Mouse (Mus musculus) hindbrain, embryonic 14.5 days (tissue): ENCODE data around the gene Dpp7. TPM values are rescaled to one million over a fixed set of nuclear protein-coding genes. Genes with fewer than 3 reads are reported as not detected.

Experiments used
- ATAC-seq: fragments of 200-750 bp; cut with Nextera tagmentation; 2 replicates; pipeline ENCODE4 v1.8.0; 2017; ENCODE audit warnings: moderate number of reproducible peaks, mild to moderate bottlenecking, moderate TSS enrichment, moderate library complexity; ENCODE audit not compliant: low FRiP score
- DNase-seq: peaks from one replicate; pipeline ENCODE4 v3.0.0-alpha.2; 2015; ENCODE audit warnings: low spot score
- H3K27ac ChIP-seq: fragments of 300-500 bp; sonication (generic); 2 replicates; pipeline ENCODE4 v1.5.1; 2014; ENCODE audit warnings: mild to moderate bottlenecking, moderate library complexity
- H3K27me3 ChIP-seq: fragments of 300-500 bp; sonication (generic); 2 replicates; pipeline ENCODE4 v1.6.1; 2014; ENCODE audit warnings: mild to moderate bottlenecking, low read length, mixed read lengths; ENCODE audit not compliant: control insufficient read depth, insufficient read depth
- H3K36me3 ChIP-seq: fragments of 300-500 bp; sonication (generic); replicated peaks from 2 replicates; pipeline ENCODE4 v1.6.1; 2014; ENCODE audit not compliant: control insufficient read depth, insufficient read depth
- H3K4me1 ChIP-seq: fragments of 300-500 bp; sonication (generic); replicated peaks from 2 replicates; pipeline ENCODE4 v1.6.1; 2014; ENCODE audit warnings: antibody characterized with exemption, low read length, mixed read lengths; ENCODE audit not compliant: control insufficient read depth, insufficient read depth
- H3K4me2 ChIP-seq: fragments of 300-500 bp; sonication (generic); replicated peaks from 2 replicates; pipeline ENCODE4 v1.6.1; 2014; ENCODE audit warnings: mild to moderate bottlenecking, moderate library complexity
- H3K4me3 ChIP-seq: fragments of 300-500 bp; sonication (generic); replicated peaks from 2 replicates; pipeline ENCODE4 v1.5.1; 2014; ENCODE audit warnings: mild to moderate bottlenecking, low read length
- H3K9ac ChIP-seq: fragments of 300-500 bp; sonication (generic); 2 replicates; pipeline ENCODE4 v1.6.1; 2014
- H3K9me3 ChIP-seq: fragments of 300-500 bp; sonication (generic); 2 replicates; pipeline ENCODE4 v1.6.1; 2016; ENCODE audit warnings: low read length; ENCODE audit not compliant: control insufficient read depth
- WGBS: fragments of 180-500 bp; shearing (Covaris S2); extraction: QIAGEN DNeasy Blood & Tissue Kit; methylation state at CpG from one replicate; pipeline ENCODE4 v1.1.7; 2014; 5-methylcytosine and 5-hydroxymethylcytosine counted together
- polyA plus RNA-seq: library from polyadenylated mRNA; unstranded; fragments of >200 nt; fragmentation: Nextera tagmentation; extraction: Ambion mirVana; gene quantifications from 2 replicates; pipeline ENCODE4 v1.2.1, GENCODE M21; 2014

Gene Dpp7
- polyA plus RNA-seq, 1 experiment from 2014 or later: 21.5 TPM

DNA sequence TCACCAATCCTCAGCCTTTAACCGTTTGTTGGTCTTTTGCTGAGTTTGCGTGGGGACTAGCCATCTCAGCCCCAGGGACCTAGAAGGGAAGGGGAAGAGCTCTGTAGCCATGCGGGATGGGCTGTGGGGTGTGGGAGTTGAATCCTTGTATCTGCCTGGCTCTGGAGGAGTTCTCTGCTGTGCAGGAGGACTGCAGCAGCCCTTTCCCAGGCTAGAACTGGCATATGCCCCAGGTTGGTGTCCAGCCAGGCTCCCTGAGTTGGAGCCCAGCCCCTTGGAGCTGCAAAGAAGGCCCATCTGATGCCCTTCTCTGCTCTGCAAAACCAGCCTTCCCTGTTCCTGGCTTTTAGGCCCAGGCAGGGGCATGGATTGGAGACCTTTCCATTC, 40.4 kb upstream of the Dpp7 start:
- Histone ChIP-seq H3K4me1 (peaks cover 24% of the 10 kb centered on the region), H3K27me3 (peaks cover 69% of the 10 kb centered on the region)

DNA sequence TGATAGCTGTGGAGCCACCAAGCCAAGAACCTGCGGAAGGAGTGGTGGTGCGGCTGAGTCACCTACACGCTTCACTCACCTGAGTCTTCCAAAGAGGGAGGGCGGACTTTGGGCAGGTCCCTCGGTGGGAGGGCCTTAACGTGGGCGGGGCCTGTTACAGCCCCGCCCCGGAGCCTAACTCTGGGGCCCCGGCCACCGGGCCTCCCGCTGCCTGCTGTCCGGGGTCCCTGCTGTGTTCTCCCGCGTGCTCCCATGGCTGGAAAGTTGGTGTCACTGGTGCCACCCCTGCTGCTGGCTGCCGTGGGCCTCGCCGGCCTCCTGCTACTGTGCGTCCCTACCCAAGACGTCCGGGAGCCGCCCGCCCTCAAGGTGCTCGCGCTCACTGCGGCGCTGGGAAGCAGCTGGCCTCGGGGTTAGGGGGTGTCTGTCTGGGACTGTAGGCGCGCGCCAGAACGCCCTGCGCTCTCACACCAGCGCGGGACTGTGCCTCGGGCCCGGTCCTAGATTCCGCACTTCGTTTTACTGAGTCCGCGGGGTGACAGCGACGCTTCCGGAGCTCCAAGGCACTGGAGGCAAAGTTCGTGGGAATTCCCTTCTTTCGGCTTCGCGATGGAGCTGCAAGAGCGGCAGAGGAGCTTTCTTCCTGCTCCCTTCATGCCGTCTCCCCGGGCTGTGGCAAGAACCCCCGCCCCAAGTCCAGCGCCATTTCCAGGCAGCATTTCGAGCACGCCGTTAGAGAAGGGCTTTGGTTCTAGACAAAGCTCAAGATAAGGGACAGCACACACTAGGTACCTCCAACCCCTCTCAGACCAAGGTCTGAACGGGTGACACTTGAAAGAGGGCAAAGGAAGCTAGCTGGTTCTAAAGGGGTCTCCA, 39.8 kb upstream of the Dpp7 start, which contains the start of gene Entpd2:
Gene Entpd2 (plus strand): TSS at position 154 of the 876 bp plus-strand sequence.
- Histone ChIP-seq H3K36me3 (no peaks in the 10 kb centered on the region), H3K27me3 (peaks cover 69% of the 10 kb centered on the region), H3K27ac (no peak within 1 kb of the TSS), H3K4me2 (peak within 1 kb of the TSS; percentile 59), H3K9ac (peak within 1 kb of the TSS; percentile 34; the same call in 1 of the 2 replicates), H3K4me1 (peaks cover 24% of the 10 kb centered on the region), H3K4me3 (peak within 1 kb of the TSS; percentile 30), H3K9me3 (no peaks in the 10 kb centered on the region)
- ATAC-seq (no peak), DNase-seq (no peak)
- WGBS: 2% methylated on average over 57 of the region's 57 CpGs

More for the DNA sequence above, 40.4 kb upstream of the Dpp7 start:
- Histone ChIP-seq H3K27ac (no peak overlapping the region), H3K36me3 (no peaks in the 10 kb centered on the region), H3K4me3 (peak overlapping the region; percentile 30; the same call in 1 of the 2 replicates), H3K9ac (no peak overlapping the region), H3K9me3 (no peaks in the 10 kb centered on the region), H3K4me2 (peak overlapping the region; percentile 59)
- ATAC-seq (no peak), DNase-seq (no peak)
- 40% methylated on average over 3 of the region's 3 CpGs for WGBS

DNA sequence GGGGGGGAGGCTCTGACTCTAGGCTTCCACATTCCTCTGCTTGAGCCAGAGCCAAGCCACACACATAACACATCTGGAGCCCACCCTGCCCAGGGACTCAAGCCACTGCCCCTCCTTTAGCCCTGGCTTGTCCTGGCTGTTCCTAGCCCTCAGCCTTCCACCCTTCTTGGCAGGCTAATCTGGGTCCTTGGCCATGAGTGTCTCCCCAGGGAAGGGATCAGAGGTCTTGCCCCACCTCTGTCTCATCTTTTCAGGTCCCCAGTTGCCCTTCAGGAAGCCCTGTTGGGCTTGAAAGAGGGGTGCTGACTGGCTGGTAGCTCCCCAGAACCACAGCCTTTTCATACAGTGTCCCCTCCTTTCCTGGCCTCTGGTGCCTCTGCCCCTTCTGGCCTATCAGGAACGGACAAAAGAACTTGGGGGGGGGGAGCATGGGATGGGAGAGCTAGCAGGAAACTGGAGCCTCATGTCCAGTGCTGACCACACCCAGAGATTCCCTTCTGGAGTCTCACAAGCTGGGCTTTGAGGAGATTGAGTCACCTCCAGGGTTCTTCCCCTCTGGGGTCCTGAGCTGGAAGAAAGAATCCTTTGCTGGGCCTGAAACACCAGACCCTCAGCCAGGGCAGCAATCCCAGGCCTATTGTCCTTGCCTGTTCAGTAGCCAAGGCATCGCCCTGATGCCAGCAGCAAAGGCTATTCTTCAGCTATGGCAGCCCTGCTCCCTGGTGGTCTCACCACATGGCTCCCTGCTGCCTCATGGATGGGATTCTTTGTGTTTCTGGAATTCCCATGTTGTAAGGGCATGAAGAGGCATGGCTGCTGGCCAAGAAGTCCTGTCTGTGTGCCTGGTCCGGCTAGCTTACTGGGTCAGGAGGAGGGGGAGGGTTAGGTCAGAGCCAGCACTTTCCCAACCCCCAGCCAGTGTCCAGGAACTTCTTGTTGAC, 38.4 kb upstream of the Dpp7 start:
- no peak overlapping the region for H3K4me2 ChIP-seq
- H3K4me1 ChIP-seq: peaks cover 18% of the 10 kb centered on the region
- H3K9me3 ChIP-seq: no peaks in the 10 kb centered on the region
- peaks cover 55% of the 10 kb centered on the region for H3K27me3 ChIP-seq
- H3K27ac ChIP-seq: no peak overlapping the region
- WGBS: 23% methylated on average over 3 of the region's 3 CpGs
- H3K4me3 ChIP-seq: no peak overlapping the region
- ATAC-seq: peak; percentile 70
- DNase-seq: peak; percentile 60
- H3K9ac ChIP-seq: no peak overlapping the region
- H3K36me3 ChIP-seq: no peaks in the 10 kb centered on the region

DNA sequence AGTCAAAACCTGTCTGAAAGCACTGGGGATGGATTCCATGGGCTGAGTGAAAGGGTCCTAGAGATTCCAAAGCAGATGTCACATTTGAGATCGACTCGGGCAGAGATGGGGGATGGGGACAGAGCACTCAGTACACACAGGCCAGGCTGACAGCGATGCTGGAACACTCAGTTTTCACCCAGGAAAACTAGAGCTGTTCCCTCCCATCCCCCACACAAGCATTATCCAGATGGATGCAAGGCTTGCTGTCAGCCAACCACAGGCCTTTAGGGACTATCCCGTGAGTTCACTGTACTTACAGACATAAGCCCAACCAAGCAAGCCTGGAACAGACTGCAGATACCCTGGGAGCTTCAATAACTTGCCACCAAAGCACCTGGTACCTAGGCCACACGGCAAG, 35.1 kb upstream of the Dpp7 start:
- Histone ChIP-seq H3K27ac (no peak overlapping the region), H3K4me3 (no peak overlapping the region), H3K27me3 (peaks cover 23% of the 10 kb centered on the region), H3K9me3 (no peaks in the 10 kb centered on the region), H3K4me1 (peaks cover 18% of the 10 kb centered on the region), H3K36me3 (no peaks in the 10 kb centered on the region), H3K4me2 (no peak overlapping the region), H3K9ac (no peak overlapping the region)
- no peak for DNase-seq
- 68% methylated on average over 5 of the region's 5 CpGs for WGBS
- ATAC-seq: no peak

DNA sequence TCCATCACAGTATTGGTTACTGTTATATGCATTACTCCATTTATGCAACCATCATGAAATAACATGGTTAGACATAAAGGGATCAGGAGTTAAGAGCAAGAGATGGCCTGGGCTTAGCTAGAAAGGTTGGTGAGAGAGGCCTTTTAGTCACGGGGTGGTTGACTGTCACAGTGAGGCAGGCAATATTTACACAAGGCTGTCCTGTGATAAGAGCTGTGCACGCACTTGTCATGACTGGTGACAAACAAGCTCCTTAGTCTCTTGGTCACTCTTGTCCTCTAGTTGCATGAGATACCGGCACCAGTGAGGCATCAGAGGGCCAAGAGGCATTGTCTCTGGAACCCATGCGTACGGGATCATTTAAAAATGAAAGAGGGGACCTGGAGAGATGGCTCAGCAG, 28.3 kb upstream of the Dpp7 start:
- H3K4me1 ChIP-seq: no peaks in the 10 kb centered on the region
- no peak for ATAC-seq
- H3K9me3 ChIP-seq: no peaks in the 10 kb centered on the region
- no peak for DNase-seq
- no peak overlapping the region for H3K4me2 ChIP-seq
- H3K9ac ChIP-seq: no peak overlapping the region
- no peak overlapping the region for H3K27ac ChIP-seq
- no peaks in the 10 kb centered on the region for H3K36me3 ChIP-seq
- 74% methylated on average over 5 of the region's 5 CpGs for WGBS
- H3K27me3 ChIP-seq: no peaks in the 10 kb centered on the region
- no peak overlapping the region for H3K4me3 ChIP-seq

DNA sequence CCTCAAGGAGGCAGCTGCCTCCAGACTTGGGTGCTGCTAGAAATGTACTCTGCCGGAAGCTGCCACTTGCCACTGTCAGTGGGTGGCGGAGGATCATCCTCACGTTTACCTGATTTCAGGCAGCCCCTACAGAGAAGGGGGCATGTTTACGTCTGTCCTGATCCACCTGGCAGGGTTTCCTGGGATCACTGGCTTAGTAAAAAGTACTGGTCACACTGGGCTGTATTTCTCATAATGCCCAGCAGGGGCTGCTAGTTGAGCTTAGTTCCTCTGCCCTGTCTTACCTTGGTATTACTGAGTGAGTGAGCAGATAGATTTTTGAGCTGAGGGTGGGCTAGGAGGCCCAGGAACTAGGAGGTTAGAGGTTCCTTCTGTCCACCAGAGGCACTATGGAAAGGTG, 20.4 kb upstream of the Dpp7 start:
- no peak overlapping the region for H3K9ac ChIP-seq
- H3K27me3 ChIP-seq: no peaks in the 10 kb centered on the region; the same call in 1 of the 2 replicates
- peak; percentile 79 for DNase-seq
- H3K4me2 ChIP-seq: no peak overlapping the region
- H3K4me3 ChIP-seq: no peak overlapping the region
- no peak overlapping the region for H3K27ac ChIP-seq
- no peaks in the 10 kb centered on the region for H3K9me3 ChIP-seq
- WGBS: 62% methylated on average over 4 of the region's 4 CpGs
- H3K36me3 ChIP-seq: no peaks in the 10 kb centered on the region
- 0 out of 2 replicates have a peak, but pooled peaks have one; percentile 21 for ATAC-seq
- H3K4me1 ChIP-seq: peaks cover 17% of the 10 kb centered on the region

DNA sequence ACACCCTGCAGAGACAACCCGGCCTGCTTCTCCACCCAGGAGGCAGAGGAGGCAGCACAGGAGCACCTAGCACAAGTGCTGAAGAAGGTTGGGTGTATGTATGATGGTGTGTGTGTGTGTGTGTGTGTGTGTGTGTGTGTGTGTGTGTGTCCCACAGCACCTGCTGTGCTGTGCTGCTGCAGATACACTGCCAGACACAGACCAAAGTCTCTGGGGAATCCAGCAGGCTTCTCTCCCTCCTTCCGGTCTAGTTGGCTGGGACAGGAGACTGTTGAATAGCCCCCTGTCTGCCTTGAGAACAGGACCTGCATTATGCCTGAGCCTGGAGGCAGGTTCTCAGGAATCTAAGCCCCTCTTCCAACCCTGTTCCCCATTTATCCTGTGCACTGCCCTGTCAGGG, 17.3 kb upstream of the Dpp7 start:
- no peak overlapping the region; the same call in 1 of the 2 replicates for H3K9ac ChIP-seq
- 27% methylated on average over 2 of the region's 2 CpGs for whole genome bisulfite sequencing
- no peaks in the 10 kb centered on the region for H3K36me3 ChIP-seq
- no peaks in the 10 kb centered on the region; the same call in 1 of the 2 replicates for H3K27me3 ChIP-seq
- no peak for ATAC-seq
- peaks cover 19% of the 10 kb centered on the region for H3K4me1 ChIP-seq
- H3K4me3 ChIP-seq: peak overlapping the region; percentile 70
- no peaks in the 10 kb centered on the region for H3K9me3 ChIP-seq
- H3K4me2 ChIP-seq: peak overlapping the region; percentile 99
- no peak overlapping the region for H3K27ac ChIP-seq
- no peak for DNase-seq

DNA sequence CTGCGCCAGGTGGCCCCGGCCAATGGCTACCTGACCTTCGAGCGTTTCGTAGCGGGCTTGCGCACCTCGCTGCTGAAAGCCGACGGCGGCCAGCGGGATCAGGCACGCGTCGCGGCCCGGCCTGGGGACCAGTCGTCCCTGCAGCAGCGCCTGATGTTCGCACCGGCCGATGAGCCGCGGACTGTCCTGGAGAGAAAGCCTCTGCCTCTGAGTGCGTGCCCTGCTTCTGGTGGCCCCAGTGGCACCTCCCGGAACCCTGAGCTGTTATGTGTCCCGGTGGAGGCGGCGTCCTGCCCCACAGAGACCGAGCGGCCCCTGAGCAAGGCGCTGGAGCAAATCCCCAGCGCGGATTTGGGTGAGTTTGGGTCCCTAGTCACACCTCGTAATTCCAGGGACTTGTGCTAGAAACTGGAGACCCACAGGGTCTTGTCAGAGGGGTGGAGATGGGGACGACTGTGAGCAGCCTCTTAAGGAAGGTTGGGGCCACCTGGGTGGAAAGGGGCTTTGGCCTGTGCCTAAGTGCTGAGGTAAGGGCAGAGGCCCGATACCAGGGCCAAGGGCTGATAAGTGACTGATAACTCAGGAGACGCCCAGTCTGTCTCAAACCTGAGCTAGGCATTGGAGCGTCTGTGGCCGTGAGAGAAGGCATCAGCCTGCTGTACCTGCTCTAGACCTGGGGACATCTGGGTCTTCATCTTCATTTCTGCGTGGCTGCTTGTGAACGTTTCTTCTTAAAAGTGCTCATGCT, 16.7 kb upstream of the Dpp7 start:
- Histone ChIP-seq H3K9me3 (no peaks in the 10 kb centered on the region), H3K4me1 (peaks cover 19% of the 10 kb centered on the region), H3K9ac (peak overlapping the region; percentile 70), H3K4me2 (peak overlapping the region; percentile 99), H3K27me3 (no peaks in the 10 kb centered on the region; the same call in 1 of the 2 replicates), H3K36me3 (no peaks in the 10 kb centered on the region), H3K4me3 (peak overlapping the region; percentile 70), H3K27ac (no peak overlapping the region)
- no peak; the same call in 1 of the 2 replicates for ATAC-seq
- 3% methylated on average over 42 of the region's 42 CpGs for WGBS
- no peak for DNase-seq
